Mouse (Mus musculus) hindbrain, postnatal 0 days (tissue): ENCODE measurements around the gene Olfr1312. TPM values are rescaled to one million over a fixed set of nuclear protein-coding genes. Genes with fewer than 3 reads are reported as not detected.

Source experiments
- ATAC-seq: fragments of 200-750 bp; cut with Nextera tagmentation; 2 replicates; pipeline ENCODE4 v1.8.0; 2017; ENCODE audit warnings: mild to moderate bottlenecking, moderate TSS enrichment, moderate library complexity
- DNase-seq: peaks from one replicate; pipeline ENCODE4 v3.0.0-alpha.2; 2015; ENCODE audit warnings: low spot score
- H3K27ac ChIP-seq: fragments of 300-500 bp; sonication (generic); 2 replicates; pipeline ENCODE4 v1.5.1; 2014; ENCODE audit warnings: mild to moderate bottlenecking
- H3K27me3 ChIP-seq: fragments of 300-500 bp; sonication (generic); 2 replicates; pipeline ENCODE4 v1.6.1; 2014; ENCODE audit warnings: low read length, mixed read lengths; ENCODE audit not compliant: insufficient read depth
- H3K36me3 ChIP-seq: fragments of 300-500 bp; sonication (generic); 2 replicates; pipeline ENCODE4 v1.6.1; 2014; ENCODE audit warnings: low read length, mixed read lengths; ENCODE audit not compliant: insufficient read depth
- H3K4me1 ChIP-seq: fragments of 300-500 bp; sonication (generic); 2 replicates; pipeline ENCODE4 v1.6.1; 2014; ENCODE audit warnings: antibody characterized with exemption, low read length, mixed read lengths; ENCODE audit not compliant: insufficient read depth
- H3K4me2 ChIP-seq: fragments of 300-500 bp; sonication (generic); 2 replicates; pipeline ENCODE4 v1.6.1; 2014; ENCODE audit warnings: low read depth, mild to moderate bottlenecking, low read length, moderate library complexity, mixed read lengths
- H3K4me3 ChIP-seq: fragments of 300-500 bp; sonication (generic); 2 replicates; pipeline ENCODE4 v1.5.1; 2014; ENCODE audit warnings: low read length
- H3K9ac ChIP-seq: fragments of 300-500 bp; sonication (generic); replicated peaks from 2 replicates; pipeline ENCODE4 v1.6.1; 2014; ENCODE audit warnings: mild to moderate bottlenecking, low read length, moderate library complexity, mixed read lengths
- H3K9me3 ChIP-seq: fragments of 300-500 bp; sonication (generic); 2 replicates; pipeline ENCODE4 v1.6.1; 2016; ENCODE audit warnings: low read length, mixed read lengths
- CTCF ChIP-seq: IDR thresholded peaks from 2 replicates; pipeline ENCODE4 v1.5.1; 2016; ENCODE audit warnings: antibody characterized with exemption, control low read depth, low read depth
- WGBS: fragments of 180-500 bp; shearing (Covaris S2); extraction: QIAGEN DNeasy Blood & Tissue Kit; methylation state at CpG from one replicate; pipeline ENCODE4 v1.1.7; 2014; 5-methylcytosine and 5-hydroxymethylcytosine counted together
- polyA plus RNA-seq: library from polyadenylated mRNA; unstranded; fragments of >200 nt; fragmentation: Nextera tagmentation; extraction: Ambion mirVana; gene quantifications from 2 replicates; pipeline ENCODE4 v1.2.1, GENCODE M21; 2015
- total RNA-seq: library from RNA; depleted of rRNA; stranded (reverse); fragments of >200 nt; gene quantifications from 2 replicates; pipeline ENCODE4 v1.2.3, GENCODE M21; 2014; rRNA removed

Olfr1312 gene
- total and polyA plus RNA-seq, 2 experiments from 2014 or later = not detected

DNA sequence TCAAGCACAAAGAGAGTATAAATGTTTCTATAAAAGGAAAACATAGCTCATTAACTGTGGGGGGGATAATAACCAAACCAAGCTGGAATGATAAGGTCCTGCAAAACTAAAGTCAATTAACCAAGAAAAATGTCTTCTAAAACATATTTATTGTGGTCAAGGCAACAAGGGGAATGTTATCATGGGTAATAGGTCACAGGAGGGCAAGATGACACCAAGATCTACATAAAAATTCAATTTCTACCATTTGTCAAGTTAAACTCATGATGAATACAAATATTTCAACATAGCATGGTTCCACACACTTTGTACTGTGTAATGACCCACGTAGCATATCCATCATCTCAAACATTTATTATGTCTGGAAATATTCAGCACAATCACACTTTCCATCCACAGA lies 59.9 kb downstream of the Olfr1312 start, which contains the start of gene Olfr1309:
Gene Olfr1309, minus strand, starts transcription at position 101 of the 400 bp plus-strand sequence.
- Histone ChIP-seq H3K4me1 (no peaks in the 10 kb centered on the region), H3K9ac (no peak within 1 kb of the TSS), H3K9me3 (no peaks in the 10 kb centered on the region), H3K36me3 (no peaks in the 10 kb centered on the region), H3K27ac (no peak within 1 kb of the TSS), H3K4me2 (no peak within 1 kb of the TSS), H3K4me3 (no peak within 1 kb of the TSS), H3K27me3 (no peaks in the 10 kb centered on the region)
- no peak for TF ChIP-seq CTCF
- WGBS = 67% methylated on average over 1 of the region's 1 CpGs
- ATAC-seq = no peak
- DNase-seq = no peak

Other genes with a start within 250 kb of the Olfr1312 start
- not detected in 2 replicates for gene Olfr1303, start 229.9 kb downstream of the Olfr1312 start, total RNA-seq
- not detected in 2 replicates for gene Olfr1303, start 229.9 kb downstream of the Olfr1312 start, polyA plus RNA-seq
- gene Olfr1305, start 173.1 kb downstream of the Olfr1312 start, total RNA-seq = not detected in 2 replicates
- not detected in 2 replicates for gene Olfr1305, start 173.1 kb downstream of the Olfr1312 start, polyA plus RNA-seq
- not detected in 2 replicates for gene Olfr1306, start 134.0 kb downstream of the Olfr1312 start, total RNA-seq
- gene Olfr1306, start 134.0 kb downstream of the Olfr1312 start, polyA plus RNA-seq = not detected in 2 replicates
- not detected in 2 replicates for gene Olfr1307, start 100.8 kb downstream of the Olfr1312 start, total RNA-seq
- not detected in 2 replicates for gene Olfr1307, start 100.8 kb downstream of the Olfr1312 start, polyA plus RNA-seq
- not detected in 2 replicates for gene Olfr1308, start 85.3 kb downstream of the Olfr1312 start, total RNA-seq
- gene Olfr1308, start 85.3 kb downstream of the Olfr1312 start, polyA plus RNA-seq = not detected in 2 replicates
- 0.11 TPM in 1 of 2 replicates, not detected in the other for gene Olfr1309, start 60.0 kb downstream of the Olfr1312 start, total RNA-seq
- not detected in 2 replicates for gene Olfr1309, start 60.0 kb downstream of the Olfr1312 start, polyA plus RNA-seq
- not detected in 2 replicates for gene Olfr1310, start 37.5 kb downstream of the Olfr1312 start, total RNA-seq
- not detected in 2 replicates for gene Olfr1310, start 37.5 kb downstream of the Olfr1312 start, polyA plus RNA-seq
- gene Olfr1311, start 25.8 kb downstream of the Olfr1312 start, total RNA-seq = not detected in 2 replicates
- not detected in 2 replicates for gene Olfr1311, start 25.8 kb downstream of the Olfr1312 start, polyA plus RNA-seq
- gene Olfr1313, start 27.6 kb upstream of the Olfr1312 start, total RNA-seq = not detected in 2 replicates
- not detected in 2 replicates for gene Olfr1313, start 27.6 kb upstream of the Olfr1312 start, polyA plus RNA-seq
- not detected in 2 replicates for gene Olfr1314, start 46.5 kb upstream of the Olfr1312 start, total RNA-seq
- not detected in 2 replicates for gene Olfr1314, start 46.5 kb upstream of the Olfr1312 start, polyA plus RNA-seq
- gene Olfr1315-ps1, start 65.2 kb upstream of the Olfr1312 start, total RNA-seq = 0.21 TPM in 1 of 2 replicates, not detected in the other
- not detected in 2 replicates for gene Olfr1315-ps1, start 65.2 kb upstream of the Olfr1312 start, polyA plus RNA-seq
- not detected in 2 replicates for gene Olfr1316, start 84.7 kb upstream of the Olfr1312 start, total RNA-seq
- gene Olfr1316, start 84.7 kb upstream of the Olfr1312 start, polyA plus RNA-seq = not detected in 2 replicates
- not detected in 2 replicates for gene Olfr1317, start 90.1 kb upstream of the Olfr1312 start, total RNA-seq
- not detected in 2 replicates for gene Olfr1317, start 90.1 kb upstream of the Olfr1312 start, polyA plus RNA-seq
- not detected in 2 replicates for gene Olfr1318, start 104.0 kb upstream of the Olfr1312 start, total RNA-seq
- gene Olfr1318, start 104.0 kb upstream of the Olfr1312 start, polyA plus RNA-seq = 0.14 TPM in 2 replicates
- gene Lpcat4, start 189.2 kb upstream of the Olfr1312 start, total RNA-seq = 21.3 and 44.7 TPM in 2 replicates
- 20.8 and 22.8 TPM in 2 replicates for gene Lpcat4, start 189.2 kb upstream of the Olfr1312 start, polyA plus RNA-seq
- gene Nutm1, start 209.1 kb upstream of the Olfr1312 start, total RNA-seq = 0.05 TPM in 1 of 2 replicates, not detected in the other
- 0.06 and 0.11 TPM in 2 replicates for gene Nutm1, start 209.1 kb upstream of the Olfr1312 start, polyA plus RNA-seq
- 61.0 and 115 TPM in 2 replicates for gene Nop10, start 211.7 kb upstream of the Olfr1312 start, total RNA-seq
- 177 and 183 TPM in 2 replicates for gene Nop10, start 211.7 kb upstream of the Olfr1312 start, polyA plus RNA-seq
- gene Slc12a6, start 215.6 kb upstream of the Olfr1312 start, total RNA-seq = 55.5 and 68.2 TPM in 2 replicates
- gene Slc12a6, start 215.6 kb upstream of the Olfr1312 start, polyA plus RNA-seq = 12.6 and 13.6 TPM in 2 replicates
- not detected in 2 replicates for gene Gm21985, start 216.1 kb upstream of the Olfr1312 start, total RNA-seq
- not detected in 2 replicates for gene Gm21985, start 216.1 kb upstream of the Olfr1312 start, polyA plus RNA-seq